Mouse (Mus musculus): Measurements from ENCODE around the gene Ikzf1.

The Ikzf1 gene

GRCm38 (mm10) chr11:11811906-11812480 lies 127.2 kb downstream of the Ikzf1 start:
- DNase-seq: peak; percentile 74

GRCm38 (mm10) chr11:11815737-11816136 lies 130.9 kb downstream of the Ikzf1 start:
- DNase-seq: no peak

- DNase-seq: no peak
These were observed 134.0 kb downstream of the Ikzf1 start for GRCm38 (mm10) chr11:11818797-11819196.

GRCm38 (mm10) chr11:11819206-11819605 lies 134.4 kb downstream of the Ikzf1 start:
- no peak for DNase-seq

- DNase-seq: peak; percentile 69
These were observed 135.4 kb downstream of the Ikzf1 start for GRCm38 (mm10) chr11:11820251-11820650.

- DNase-seq: no peak
These were observed 135.9 kb downstream of the Ikzf1 start for GRCm38 (mm10) chr11:11820737-11821136.

GRCm38 (mm10) chr11:11821387-11821975 lies 136.7 kb downstream of the Ikzf1 start:
- DNase-seq: no peak

All from kidney, adult 18-20 months (tissue).